Mouse (Mus musculus) thymus, postnatal 10 days (tissue): ENCODE data around the gene Ugt1a6a.
A peak's percentile ranks its signal among the peaks of the same experiment; 100 is the strongest.

Experiments
- DNase-seq, 2 experiments: peaks; one replicate each; pipeline ENCODE4 v3.0.0; 2021; ENCODE audit warnings: low spot score in 2 of 2

Gene Ugt1a6a

DNA sequence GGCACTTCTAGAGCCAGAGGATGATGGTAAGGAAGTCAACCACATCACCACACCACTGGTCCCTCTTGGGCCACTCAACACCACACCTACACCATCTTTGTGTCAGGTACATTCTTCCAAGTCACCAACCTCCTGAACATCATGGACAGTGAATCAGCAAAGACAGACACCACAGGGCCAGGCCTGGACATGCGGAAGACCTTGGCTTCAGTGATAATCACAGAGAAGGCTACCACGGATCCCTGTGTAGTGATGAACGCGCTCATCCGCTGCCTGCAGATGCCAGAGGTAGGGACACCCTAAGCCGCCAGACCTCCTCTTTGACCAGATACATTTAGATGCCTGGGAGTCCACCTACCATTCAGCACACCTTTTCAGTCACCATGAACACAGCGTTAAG lies 93.5 kb downstream of the Ugt1a6a start:
- DNase-seq = peak in 1 of 2 experiments; percentile 3

DNA sequence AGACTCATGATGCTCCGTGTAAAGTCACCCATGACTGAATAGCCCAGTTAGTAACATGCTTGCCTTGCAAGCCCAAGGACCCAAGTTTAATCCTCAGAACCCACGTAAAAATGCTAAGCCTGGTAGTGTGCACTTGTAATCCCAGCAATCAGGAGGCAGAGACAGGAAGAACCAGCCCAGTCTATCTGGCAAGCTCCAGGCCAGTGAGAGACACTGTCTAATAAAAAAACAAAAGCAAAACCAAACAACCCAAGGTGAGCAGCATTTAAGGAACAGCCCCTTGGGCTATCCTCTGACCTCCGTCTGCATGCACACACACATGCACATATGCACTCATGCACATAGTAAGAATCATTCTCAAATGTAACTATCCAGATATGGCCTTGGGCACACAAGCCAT lies 95.0 kb downstream of the Ugt1a6a start:
- DNase-seq = no peak

- no peak for DNase-seq
These were observed 95.4 kb downstream of the Ugt1a6a start for GRCm38 (mm10) chr1:88229986-88230385.

DNA sequence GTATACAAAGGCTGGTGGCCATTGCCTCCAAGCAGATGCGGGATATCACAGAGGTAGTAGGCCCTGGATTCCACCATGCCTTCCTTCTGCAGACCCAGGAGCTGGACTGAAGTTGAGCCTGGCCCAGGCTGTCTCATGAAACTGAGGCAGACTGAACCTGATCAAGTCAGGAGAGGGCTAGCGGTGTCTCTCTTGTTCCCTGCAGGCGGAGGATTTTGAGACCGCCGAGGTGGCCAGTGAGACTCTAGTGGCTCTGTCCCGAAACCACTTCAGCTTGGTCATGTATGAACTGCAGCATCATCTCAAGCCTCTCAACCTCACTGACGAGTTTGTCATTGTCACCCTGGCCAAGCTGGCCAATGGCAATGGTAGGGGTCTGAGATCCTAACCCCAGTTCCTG lies 95.8 kb downstream of the Ugt1a6a start:
- DNase-seq = no peak

DNA sequence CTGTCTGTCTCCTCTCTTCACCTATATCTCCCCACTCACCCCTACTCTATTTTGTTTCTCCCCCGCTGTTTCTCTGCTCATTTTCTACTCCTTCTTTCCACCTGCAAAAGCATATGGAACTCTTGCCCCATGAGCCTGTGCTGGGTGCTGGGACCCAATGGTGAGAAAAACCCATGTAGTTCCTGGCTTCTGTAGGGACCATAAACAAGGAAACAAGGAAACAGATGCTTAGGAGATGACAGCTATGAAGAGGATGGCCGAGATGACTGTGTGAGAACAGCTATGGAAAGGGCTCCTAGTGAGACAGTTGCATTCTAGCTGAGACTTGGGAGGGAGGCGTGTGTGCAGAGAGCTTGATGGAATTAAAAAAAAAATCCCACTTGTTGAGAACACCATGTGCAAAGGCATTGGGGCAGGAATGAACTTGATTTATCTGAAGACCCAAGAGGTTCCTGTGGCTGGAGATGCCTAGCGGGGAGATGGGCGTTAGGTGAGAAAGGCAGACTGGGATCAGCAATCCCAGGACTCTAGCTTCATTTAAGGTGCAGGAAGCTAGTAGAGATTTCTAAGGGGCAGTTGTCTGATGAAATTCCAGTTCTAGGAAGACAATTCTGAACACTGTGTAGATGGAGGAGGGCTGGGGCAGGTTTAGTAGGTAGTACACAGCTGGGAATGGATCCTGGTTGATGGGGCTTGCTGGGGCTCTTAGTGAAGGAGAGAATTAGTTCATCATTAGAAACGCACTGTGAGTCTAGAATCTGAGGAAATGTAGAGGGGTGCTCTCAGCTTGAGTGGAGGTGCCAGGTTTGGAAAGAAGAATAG lies 96.6 kb downstream of the Ugt1a6a start:
- no peak for DNase-seq

- DNase-seq = no peak
These were observed 97.3 kb downstream of the Ugt1a6a start for GRCm38 (mm10) chr1:88231803-88232499.

DNA sequence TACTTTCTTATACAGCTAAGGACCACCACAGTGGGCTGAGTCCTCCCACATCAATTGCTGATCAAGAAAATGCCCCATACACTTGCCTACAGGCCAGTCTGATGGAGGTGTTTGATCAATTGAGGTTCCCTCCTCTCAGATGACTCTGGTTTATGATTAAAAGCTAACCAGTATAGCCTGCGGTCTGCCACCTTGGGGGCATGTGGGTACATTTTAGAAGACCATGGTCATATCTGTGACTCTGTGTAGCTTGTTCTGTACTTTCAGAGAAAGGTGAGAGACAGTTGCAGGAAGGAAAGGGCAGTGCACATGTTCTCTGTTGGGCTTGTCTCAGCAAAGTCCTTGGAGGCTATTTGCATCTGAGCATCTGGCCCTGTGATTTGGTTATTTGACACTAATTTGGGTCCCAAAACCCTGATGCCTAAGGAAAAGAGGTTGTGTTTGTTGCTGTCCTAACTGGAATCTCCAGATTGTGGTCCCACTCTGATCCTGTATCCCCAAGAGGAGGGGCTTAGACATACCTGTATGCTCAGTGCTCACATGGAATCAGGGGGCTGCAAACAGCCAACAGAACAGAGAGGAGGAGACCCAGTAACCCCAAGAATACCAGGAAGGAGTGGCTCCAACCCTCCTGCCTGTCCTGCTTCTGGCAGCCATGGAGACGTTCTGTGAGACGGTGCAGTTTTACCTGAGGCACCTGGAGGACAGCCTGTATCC lies 98.2 kb downstream of the Ugt1a6a start:
- no peak for DNase-seq

GRCm38 (mm10) chr1:88233421-88234247 lies 99.0 kb downstream of the Ugt1a6a start:
- no peak for DNase-seq

GRCm38 (mm10) chr1:88234248-88234610 lies 99.6 kb downstream of the Ugt1a6a start:
- no peak for DNase-seq

DNA sequence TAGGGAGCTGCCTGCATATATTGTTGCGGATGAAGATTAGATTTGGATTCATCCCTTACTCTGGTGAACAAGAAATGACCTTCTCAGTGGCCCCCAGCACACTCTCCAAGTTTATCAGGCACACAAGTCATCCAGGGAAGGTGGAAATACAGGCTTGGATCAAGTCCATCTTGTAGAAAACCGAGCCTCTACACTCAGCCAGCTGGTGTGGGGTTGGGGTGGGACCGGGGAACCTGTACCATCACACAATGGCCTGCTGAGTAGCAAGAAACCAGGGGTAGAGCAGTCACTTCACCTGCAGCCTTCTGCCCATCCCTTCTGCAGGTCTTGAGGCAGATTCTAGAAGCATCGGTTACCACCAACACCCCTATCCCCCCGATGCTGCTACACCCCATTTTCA lies 100.0 kb downstream of the Ugt1a6a start:
- no peak for DNase-seq

- no peak for DNase-seq
These were observed 100.7 kb downstream of the Ugt1a6a start for GRCm38 (mm10) chr1:88235046-88235893.

GRCm38 (mm10) chr1:88235894-88236415 lies 101.3 kb downstream of the Ugt1a6a start:
- no peak for DNase-seq

GRCm38 (mm10) chr1:88237311-88237710 lies 102.7 kb downstream of the Ugt1a6a start:
- DNase-seq = no peak

- no peak for DNase-seq
These were observed 104.2 kb downstream of the Ugt1a6a start for GRCm38 (mm10) chr1:88238771-88239170.

GRCm38 (mm10) chr1:88240072-88240471 lies 105.5 kb downstream of the Ugt1a6a start:
- DNase-seq = no peak

GRCm38 (mm10) chr1:88240579-88240978 lies 106.0 kb downstream of the Ugt1a6a start:
- no peak for DNase-seq

DNA sequence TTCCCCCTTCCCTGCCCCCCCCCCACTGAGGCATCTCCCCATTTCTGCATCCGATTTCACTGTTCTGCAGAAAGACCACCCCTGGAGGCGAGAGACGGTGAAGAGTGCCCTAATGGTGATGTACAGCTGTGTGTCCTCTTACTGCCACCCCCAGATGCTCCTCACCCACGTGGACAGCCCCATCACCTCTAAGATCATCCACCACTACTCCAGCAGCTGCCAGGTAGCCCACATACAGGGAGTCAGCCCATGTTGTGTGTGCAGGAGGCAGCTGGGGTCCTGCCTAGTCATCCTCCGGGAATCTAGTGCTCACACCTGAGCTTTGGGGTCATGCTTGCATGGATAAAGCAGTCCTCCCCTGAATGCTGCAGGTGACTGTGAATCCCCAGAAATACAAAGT lies 109.3 kb downstream of the Ugt1a6a start:
- DNase-seq = no peak

GRCm38 (mm10) chr1:88245881-88246280 lies 111.3 kb downstream of the Ugt1a6a start:
- no peak for DNase-seq

DNA sequence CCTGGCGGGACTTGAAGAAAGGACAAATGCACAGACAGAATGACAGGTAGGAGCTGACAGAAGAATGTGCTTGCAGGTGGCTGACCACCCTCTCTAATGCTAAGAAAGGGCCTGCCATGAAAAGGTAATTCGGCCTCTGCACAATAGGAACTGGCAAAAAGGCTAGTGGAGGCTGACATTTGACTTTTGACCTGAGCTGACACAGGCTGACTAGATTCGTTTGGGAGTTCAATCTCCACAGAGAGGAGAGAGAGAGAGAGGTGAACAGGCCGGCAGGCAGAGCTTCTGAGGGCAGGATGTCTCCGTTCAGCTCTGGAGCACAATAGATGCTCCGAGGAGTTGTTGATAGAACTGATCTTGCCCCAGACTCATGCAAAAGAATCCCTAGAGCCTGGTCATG lies 111.8 kb downstream of the Ugt1a6a start:
- no peak for DNase-seq

GRCm38 (mm10) chr1:88247660-88248059 lies 113.1 kb downstream of the Ugt1a6a start:
- no peak for DNase-seq

- no peak for DNase-seq
These were observed 114.0 kb downstream of the Ugt1a6a start for GRCm38 (mm10) chr1:88248658-88249057.
